Mouse (Mus musculus): ENCODE results near the gene Pygm. TPM values are rescaled to one million over a fixed set of nuclear protein-coding genes. Genes with fewer than 3 reads are reported as not detected.
A peak's percentile ranks its signal among the peaks of the same experiment; 100 is the strongest.

Gene Pygm
- polyA plus RNA-seq, 1 experiment: 10.2 TPM

GRCm38 (mm10) chr19:6401951-6402350 lies 17.8 kb downstream of the Pygm start:
- no peak for DNase-seq (ENCODE audit: low read depth, low spot score)
- WGBS: 12% methylated on average over 9 of the region's 9 CpGs

GRCm38 (mm10) chr19:6403869-6404268 lies 19.7 kb downstream of the Pygm start:
- 79% methylated on average over 10 of the region's 10 CpGs for WGBS
- no peak for DNase-seq (ENCODE audit: low read depth, low spot score)

- 70% methylated on average over 10 of the region's 10 CpGs for WGBS
- DNase-seq (ENCODE audit: low read depth, low spot score): no peak
Measured at GRCm38 (mm10) chr19:6405433-6405832, 21.2 kb downstream of the Pygm start.

GRCm38 (mm10) chr19:6407109-6407508 lies 22.9 kb downstream of the Pygm start:
- WGBS: 92% methylated on average over 8 of the region's 8 CpGs
- DNase-seq (ENCODE audit: low read depth, low spot score): no peak

- 55% methylated on average over 16 of the region's 16 CpGs for WGBS
- no peak for DNase-seq (ENCODE audit: low read depth, low spot score)
Measured at GRCm38 (mm10) chr19:6407816-6408510, 23.8 kb downstream of the Pygm start.

GRCm38 (mm10) chr19:6408749-6409148 lies 24.6 kb downstream of the Pygm start:
- WGBS: 82% methylated on average over 8 of the region's 8 CpGs
- DNase-seq (ENCODE audit: low read depth, low spot score): no peak

GRCm38 (mm10) chr19:6409176-6409575 lies 25.0 kb downstream of the Pygm start:
- 74% methylated on average over 5 of the region's 5 CpGs for WGBS
- no peak for DNase-seq (ENCODE audit: low read depth, low spot score)

GRCm38 (mm10) chr19:6409936-6410335 lies 25.7 kb downstream of the Pygm start:
- no peak for DNase-seq (ENCODE audit: low read depth, low spot score)
- WGBS: 75% methylated on average over 5 of the region's 5 CpGs

GRCm38 (mm10) chr19:6412798-6413197 lies 28.6 kb downstream of the Pygm start:
- WGBS: 52% methylated on average over 14 of the region's 14 CpGs

GRCm38 (mm10) chr19:6415454-6415853 lies 31.3 kb downstream of the Pygm start:
- DNase-seq (ENCODE audit: low read depth, low spot score): no peak
- WGBS: 59% methylated on average over 6 of the region's 6 CpGs

More at GRCm38 (mm10) chr19:6412798-6413197, 28.6 kb downstream of the Pygm start:
- no peak for DNase-seq (ENCODE audit: low read depth, low spot score)

- 51% methylated on average over 9 of the region's 9 CpGs for WGBS
- no peak for DNase-seq (ENCODE audit: low read depth, low spot score)
Measured at GRCm38 (mm10) chr19:6416124-6416770, 32.0 kb downstream of the Pygm start.

GRCm38 (mm10) chr19:6416894-6417761 lies 32.9 kb downstream of the Pygm start:
- 40% methylated on average over 12 of the region's 12 CpGs for WGBS
- DNase-seq (ENCODE audit: low read depth, low spot score): no peak

GRCm38 (mm10) chr19:6418233-6418879 lies 34.2 kb downstream of the Pygm start, which contains the start of gene Nrxn2:
Gene Nrxn2, plus strand, starts transcription at chr19:6418731.
- WGBS: under 1% methylated on average over 46 of the region's 46 CpGs
- DNase-seq (ENCODE audit: low read depth, low spot score): peak; percentile 38

GRCm38 (mm10) chr19:6418984-6419692 lies 34.9 kb downstream of the Pygm start:
- WGBS: 15% methylated on average over 20 of the region's 23 CpGs
- DNase-seq (ENCODE audit: low read depth, low spot score): no peak

- DNase-seq (ENCODE audit: low read depth, low spot score): no peak
- WGBS: 50% methylated on average over 9 of the region's 9 CpGs
Measured at GRCm38 (mm10) chr19:6419805-6420310, 35.7 kb downstream of the Pygm start.

GRCm38 (mm10) chr19:6420481-6421210 lies 36.4 kb downstream of the Pygm start:
- 25% methylated on average over 19 of the region's 19 CpGs for WGBS
- DNase-seq (ENCODE audit: low read depth, low spot score): no peak

GRCm38 (mm10) chr19:6421211-6421590 lies 37.0 kb downstream of the Pygm start:
- 64% methylated on average over 9 of the region's 9 CpGs for whole genome bisulfite sequencing
- DNase-seq (ENCODE audit: low read depth, low spot score): no peak

- no peak for DNase-seq (ENCODE audit: low read depth, low spot score)
- 46% methylated on average over 7 of the region's 7 CpGs for WGBS
Measured at GRCm38 (mm10) chr19:6422014-6422413, 37.8 kb downstream of the Pygm start.

Data from large intestine, adult 2 months (tissue).